Mouse (Mus musculus) hematopoietic stem cell, adult 5-6 weeks (primary cell): Measurements from ENCODE around the gene Vwc2l. TPM values are rescaled to one million over a fixed set of nuclear protein-coding genes. Genes with fewer than 3 reads are reported as not detected.

Experiments
- ATAC-seq, 2 experiments: fragments of 125-278 bp in 1 of 2; replicated peaks in 1 of 2; 2 replicates each; pipeline ENCODE4 v1.8.0; 2016 to 2017; ENCODE audit warnings: inconsistent platforms in 2 of 2, mild to moderate bottlenecking in 2 of 2, moderate number of reproducible peaks in 2 of 2, low read depth in 1 of 2, moderate TSS enrichment in 1 of 2; ENCODE audit not compliant: low FRiP score in 2 of 2, poor library complexity in 2 of 2, severe bottlenecking in 2 of 2, insufficient read depth in 1 of 2, low TSS enrichment in 1 of 2
- total RNA-seq: library from RNA; stranded (forward); fragments of 172-1452, 232-1000 nt; gene quantifications from 2 replicates; pipeline ENCODE4 v1.2.3, GENCODE M21; 2017

Gene Vwc2l
- total RNA-seq: not detected in 2 replicates

DNA sequence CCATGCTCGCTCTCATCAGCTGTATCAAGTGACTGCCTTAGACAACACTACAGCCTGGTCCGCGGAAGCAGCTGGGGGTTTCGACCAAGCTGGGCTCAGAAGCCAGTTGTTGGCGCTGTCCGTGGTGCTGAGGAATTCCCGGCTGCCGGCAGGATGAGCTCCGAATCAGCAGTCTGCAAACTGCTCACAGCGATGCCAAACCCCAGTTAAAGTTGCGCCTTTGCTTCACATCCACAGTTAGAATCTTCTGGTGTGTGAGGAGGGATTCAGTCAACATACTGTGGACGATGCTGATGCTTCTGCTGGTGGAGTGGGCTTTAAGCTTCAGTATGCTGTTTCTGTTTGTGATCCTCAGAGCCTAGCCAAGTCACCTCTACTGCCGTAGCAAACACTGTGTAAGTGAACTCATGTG lies at the start of gene Vwc2l:
Gene Vwc2l (plus strand): TSS at position 61 of the 412 bp plus-strand sequence.
- ATAC-seq: peak; percentile 49 to 62; a peak in 2 of 4 replicates

DNA sequence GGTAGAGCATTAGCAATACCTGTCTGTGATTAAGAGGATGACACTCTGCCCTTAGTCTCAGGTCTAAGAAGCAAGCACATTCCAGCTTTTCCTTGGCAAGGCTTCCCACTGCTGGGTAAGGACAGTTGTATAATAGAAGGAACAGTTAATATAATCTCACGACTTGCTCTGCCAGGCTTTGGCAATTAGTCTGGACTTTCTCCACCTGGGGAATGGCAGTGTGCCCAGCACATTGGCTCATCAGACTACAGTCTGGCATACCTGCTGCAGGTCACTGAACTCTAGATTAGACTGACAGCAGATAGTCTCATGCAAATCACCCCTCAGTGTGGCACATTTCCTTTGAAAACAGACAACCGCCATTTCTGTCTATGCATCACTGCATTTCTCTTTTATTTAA lies 33.0 kb upstream of the Vwc2l start:
- no peak for ATAC-seq

DNA sequence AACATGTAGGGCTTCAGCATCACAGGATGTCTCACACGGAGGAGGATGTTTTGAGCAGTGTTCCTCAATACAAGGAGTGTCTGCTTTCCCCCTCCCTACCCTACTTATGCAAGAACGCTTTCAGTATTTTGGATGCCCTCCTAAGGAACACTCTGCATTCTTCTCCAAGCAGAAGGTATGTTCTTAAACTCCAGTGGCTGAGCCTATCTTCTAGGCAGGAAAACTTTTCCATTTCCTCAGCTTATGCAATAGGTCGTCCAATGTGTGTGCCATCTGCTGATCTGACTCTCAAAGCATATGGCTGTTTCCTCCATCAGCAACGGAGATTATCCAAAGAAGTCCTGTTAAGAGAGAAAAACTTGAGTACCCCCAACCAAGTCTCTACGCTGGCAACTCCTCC lies 25.2 kb upstream of the Vwc2l start:
- no peak for ATAC-seq

DNA sequence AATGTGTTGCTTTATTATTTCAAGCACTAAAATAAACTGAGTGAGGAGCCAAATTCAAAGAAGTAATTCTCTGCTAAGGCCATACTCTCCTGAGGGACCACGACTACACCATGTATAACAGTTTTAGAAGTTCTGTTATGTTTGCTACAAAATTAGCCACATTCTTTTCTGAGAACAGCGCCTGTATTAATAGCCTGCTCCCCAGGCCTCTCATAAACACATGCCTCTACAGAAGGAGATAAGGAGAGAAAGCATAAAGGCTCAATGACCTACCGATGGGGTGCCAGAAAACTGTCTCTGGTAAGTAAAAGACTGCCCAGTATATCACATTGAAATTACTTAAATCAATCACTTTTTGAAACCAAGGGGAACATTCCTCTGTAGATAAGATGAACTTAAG lies 21.6 kb upstream of the Vwc2l start:
- no peak for ATAC-seq

DNA sequence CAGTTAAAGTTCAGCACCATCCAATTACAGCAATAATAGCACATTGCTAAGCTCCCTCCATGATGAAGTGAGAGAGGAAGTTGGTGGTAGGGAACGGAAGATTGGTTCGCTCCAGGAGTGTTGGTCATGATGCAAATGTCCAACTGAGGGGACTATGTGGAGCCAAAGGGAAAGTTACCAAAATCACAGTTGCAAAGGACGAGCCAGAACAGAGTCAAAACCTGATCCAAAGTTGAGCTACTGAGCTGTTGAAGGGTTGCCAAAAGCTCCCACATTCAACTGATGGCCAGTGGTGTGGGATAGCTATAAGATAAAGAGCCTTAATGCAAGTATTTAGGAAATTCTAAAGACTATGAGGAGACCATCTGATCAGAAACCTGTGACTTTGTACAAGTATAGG lies 19.7 kb upstream of the Vwc2l start:
- no peak for ATAC-seq

DNA sequence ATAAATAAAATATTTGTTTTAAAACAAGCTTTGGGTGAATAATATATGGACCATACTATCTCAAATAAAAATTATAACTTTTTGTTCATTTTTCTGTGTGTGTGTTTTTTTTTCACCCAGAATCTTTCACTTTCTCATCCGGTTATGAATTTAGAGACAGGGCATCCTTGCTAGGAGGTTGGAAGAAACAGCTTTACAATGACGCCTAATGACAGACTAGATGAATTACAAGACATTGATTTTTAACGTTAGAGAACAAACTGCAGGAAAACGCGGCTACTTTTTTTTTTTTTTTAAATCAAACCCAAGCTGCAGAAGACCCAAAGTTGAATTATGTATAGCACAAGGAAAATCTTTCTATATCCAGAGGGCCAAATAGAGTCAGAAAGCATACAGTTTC lies 470 bp upstream of the Vwc2l start:
- no peak for ATAC-seq

DNA sequence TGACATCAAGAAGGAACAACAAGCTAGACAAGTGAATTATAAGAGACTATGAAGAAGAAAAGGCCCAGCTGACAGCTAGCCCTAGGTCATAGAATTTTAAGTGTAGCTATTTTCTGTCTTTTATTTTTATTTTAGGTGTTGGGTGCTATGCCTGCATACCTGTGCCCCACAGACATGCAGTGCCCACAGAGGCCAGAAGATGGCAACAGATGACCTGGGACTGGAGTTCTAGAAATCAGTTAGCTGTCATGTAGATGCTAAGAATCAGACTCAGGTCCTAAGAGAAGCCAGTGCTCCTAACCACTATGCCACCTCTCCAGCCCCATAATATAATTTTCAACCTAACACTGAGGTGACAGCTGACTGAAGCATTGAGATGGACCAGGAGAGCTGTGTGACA lies 61.6 kb downstream of the Vwc2l start:
- ATAC-seq: no peak

DNA sequence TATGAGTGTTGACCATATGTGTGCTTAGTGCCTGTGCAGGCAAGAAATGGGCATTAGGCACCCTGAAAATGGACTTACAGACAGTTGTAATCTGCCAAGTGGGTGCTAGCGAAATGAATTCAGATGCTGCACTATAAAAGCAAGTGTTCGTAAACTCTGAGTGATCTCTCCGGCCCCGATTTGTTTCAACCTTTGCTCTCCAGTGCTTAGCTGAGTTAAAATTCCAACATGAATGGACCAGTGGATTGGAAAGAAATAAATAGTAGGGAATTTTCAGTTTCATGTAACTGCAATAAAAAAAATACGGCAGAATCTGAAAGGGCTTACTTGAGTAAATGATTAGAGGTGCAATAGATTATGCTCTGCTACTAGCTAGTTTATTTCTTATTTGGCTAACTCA lies 66.1 kb downstream of the Vwc2l start:
- no peak for ATAC-seq

DNA sequence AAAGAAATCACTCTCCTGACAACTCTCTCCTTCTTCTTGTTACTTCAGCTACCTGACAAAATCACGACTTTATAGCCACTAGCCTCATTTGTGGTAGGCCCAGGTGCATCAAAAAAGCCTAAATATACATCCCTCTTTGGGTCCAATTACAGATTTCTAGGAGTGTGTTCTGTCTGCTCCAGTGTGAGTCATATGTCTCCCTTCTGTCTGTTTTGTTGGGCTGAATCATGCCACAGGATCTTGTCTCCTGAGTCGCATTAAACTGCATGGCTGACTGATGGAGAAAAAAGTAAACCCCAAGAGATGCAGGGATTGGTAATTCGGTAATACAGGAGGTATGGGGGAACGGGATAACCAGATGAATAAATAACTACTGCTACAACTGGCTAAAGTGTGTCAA lies 69.6 kb downstream of the Vwc2l start:
- no peak for ATAC-seq

DNA sequence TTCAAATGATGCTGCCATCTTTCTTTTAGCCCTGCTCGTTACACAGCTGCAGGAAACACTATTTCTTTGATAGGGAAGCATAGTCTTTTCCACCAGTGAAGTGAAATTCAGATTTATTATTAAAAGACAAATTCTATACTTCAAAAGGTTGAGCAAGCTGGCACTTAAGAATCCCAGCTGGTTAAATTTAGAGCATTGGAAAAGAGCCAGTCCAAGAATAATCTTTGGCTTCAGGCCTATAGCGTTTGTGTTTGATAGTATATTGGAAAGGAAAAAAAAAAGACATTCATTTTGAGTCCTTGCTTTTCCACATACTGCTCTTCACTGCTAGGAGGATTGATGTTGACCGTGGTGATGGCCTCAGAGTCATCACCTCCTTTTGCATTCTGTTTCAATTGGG lies 77.9 kb downstream of the Vwc2l start:
- no peak for ATAC-seq

DNA sequence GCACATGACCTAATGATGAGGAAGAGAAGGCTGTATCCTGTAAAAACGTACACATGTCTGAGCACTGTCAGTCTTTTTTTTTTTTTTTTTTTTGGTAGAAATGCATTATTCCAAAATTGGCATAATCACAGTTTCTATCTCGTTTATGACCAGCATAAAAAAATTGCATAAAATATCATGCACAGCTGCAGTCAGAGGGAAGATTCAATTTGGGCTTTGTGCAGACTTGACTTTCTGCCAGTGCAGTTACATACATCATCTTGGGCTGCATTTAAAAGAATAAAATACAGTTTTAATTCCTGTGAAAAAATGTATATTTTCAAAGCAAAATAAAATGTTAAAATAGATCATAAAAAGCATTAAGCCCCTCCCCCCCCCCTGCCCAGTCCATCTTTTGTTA lies 97.6 kb downstream of the Vwc2l start:
- ATAC-seq: no peak

DNA sequence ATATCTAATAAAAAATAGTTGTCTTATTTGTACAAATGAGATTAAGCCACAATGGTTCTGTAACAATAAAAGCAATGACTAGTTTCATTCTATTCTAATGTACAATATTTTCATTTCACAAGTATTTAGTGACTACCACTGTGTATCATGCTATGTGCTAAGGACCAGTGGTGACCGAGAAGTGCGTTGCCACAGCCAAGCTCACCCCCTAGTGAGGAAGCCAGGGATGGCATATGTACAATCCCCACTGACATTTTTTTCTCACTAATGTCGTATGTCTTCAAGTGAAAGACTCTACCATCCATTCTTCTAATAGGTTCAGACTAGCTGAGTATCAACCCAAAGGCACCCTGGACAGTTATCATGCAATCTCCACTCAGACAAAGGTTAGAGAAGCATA lies 107.7 kb downstream of the Vwc2l start:
- no peak for ATAC-seq

DNA sequence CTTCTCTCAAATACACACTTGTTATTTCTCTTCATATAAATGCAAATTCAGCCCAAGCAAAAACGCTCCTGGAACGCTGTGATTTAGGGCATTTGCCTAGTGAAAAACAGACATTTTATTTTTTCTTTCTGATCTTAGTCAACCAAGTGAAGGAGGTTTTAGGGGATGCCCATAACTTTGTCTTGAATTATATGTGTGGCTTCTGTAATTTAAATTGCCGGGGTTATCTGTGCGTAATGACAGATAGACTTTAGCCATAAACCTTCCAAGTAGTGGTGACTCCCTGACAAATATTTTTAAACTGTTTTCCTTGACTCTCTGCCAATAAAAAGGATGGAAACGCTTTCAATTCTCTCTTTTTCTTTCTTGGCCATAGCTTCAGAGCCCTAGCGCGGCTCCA lies 116.7 kb downstream of the Vwc2l start:
- ATAC-seq: no peak

DNA sequence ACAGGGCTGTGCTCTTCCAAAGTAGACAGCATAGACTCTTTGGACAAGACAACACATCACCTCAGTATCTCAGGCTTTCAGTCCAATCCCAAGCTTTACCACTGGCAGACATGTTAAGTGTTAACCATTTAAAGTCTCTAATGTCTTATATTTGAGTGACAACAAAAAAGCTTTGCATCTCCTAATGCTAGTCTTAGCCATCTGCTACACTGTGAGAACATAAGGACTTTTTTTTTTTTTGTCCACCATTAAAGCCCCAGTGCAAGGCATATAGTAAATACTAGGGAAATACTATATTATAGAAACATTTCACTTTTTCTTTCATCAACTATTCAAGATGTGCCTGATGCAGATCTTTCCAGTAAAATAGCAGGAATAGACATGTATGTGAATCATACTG lies 119.8 kb downstream of the Vwc2l start:
- ATAC-seq: no peak

DNA sequence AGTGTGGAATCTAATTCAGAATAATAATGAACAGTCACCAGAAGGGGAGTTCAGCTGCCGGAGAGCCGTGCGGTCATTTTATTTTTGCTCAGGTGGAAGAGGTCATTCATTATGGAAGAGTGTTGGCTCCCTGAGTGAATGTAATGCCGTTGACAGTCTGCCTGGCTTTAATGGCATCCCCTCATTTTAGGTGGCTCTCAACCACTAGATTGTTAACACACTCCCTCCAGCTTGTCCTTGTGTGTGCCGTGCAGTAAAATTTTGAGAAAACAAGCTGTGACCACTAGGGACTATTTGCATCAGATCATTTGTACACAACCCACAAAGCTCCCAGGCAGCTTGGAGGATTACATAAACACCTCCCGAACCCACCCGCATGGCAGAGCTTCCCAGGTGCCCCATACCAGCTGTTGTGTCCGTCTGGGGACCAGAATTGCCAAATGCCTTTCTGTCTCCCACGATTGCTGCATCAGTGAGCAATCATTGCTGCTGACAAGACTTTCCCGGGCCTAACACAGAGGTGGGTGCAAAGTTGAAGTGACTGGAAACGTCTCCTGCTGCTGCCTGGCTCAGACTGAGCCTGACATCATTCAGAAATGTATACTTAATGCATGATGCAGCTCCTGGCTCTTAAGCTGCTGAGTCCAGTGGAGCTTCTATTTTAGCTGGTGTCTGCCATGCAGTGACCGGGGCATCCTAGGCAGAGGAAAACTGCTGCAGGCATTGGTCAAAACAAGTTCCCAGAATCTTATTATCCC lies 126.3 kb downstream of the Vwc2l start:
- ATAC-seq: no peak

DNA sequence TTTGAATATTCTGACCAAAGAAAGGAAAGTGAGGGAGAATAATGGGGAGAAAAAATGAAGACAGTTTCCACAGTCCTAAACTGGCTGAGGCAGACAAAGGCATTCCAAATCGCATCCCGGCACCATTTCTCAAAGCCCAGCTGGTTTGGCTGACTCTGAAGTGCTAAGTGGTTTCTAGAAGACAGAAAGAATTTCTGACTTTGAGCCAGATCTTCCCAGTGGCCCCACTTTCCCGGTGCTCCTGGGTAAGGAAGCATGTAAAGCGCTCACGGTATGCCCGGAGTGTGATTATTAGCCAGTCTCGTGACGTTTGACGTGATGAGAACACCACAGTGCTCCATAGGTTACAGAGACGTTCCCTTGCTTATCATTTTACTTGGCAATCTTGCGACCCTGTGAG lies 127.9 kb downstream of the Vwc2l start:
- no peak for ATAC-seq

DNA sequence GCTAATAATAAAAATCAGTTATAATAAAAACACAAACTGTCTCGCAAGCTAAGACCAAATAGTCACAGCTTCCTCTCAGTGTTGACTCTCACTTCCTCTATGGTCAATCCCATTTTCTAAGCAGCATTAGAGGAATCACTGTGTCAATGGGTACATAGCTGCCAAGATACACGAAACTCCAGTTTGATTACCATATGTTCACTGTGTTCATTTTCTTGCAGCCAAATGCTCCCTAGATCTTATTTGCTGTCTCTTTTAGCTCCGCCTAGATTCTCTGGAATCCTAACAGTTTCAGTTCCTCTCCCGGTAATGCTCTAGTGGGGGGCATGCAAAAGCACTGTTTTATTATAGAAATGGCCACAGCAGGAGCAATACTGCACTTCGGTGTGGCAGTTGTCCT lies 130.4 kb downstream of the Vwc2l start:
- no peak for ATAC-seq

DNA sequence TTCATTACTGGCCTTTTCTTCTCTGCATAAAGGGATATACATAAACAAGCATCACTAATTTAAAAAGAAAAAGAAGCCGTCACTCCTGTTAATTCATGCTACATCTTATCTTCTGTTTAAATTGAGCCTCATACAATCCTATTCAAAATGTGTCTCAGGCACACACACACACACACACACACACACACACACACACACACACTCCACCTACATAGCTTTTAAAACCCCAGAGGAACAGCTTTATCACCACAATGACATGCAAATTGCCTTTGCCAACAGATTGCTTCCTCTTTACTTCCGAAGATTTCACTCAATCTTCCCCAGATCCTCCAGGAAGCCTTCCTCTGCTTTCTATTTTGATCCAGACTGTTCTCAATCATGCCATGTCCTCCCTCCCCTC lies 136.2 kb downstream of the Vwc2l start:
- ATAC-seq: no peak

DNA sequence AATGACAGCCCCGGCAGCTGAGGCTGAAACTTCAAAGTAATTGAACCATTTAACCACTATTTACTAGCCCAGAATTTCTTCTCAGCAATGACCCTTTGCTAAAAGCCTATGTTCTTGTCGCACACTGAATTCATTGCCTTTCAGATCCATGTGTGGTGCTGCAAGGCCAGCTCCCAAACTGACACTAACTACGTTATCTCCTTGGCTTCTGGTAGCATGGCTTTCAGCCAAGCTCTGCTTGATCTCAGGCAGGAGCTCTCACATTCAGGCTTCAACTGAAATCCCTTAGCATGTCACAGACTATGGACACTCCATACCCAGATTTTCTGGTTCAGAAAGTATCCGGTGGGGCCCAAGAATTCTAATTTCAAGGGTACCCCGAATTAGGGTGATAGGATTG lies 140.6 kb downstream of the Vwc2l start:
- no peak for ATAC-seq
